Mouse (Mus musculus) MEL (cell line): ENCODE results near the gene Nucks1. TPM values are rescaled to one million over a fixed set of nuclear protein-coding genes. Genes with fewer than 3 reads are reported as not detected.
A peak's percentile ranks its signal among the peaks of the same experiment; 100 is the strongest.

Source experiments
- DNase-seq: peaks from one replicate; pipeline ENCODE4 v3.0.0; 2011; ENCODE audit warnings: low read depth, low spot score
- H3K27ac ChIP-seq: 2 replicates; pipeline ENCODE4 v1.5.1; 2012; ENCODE audit warnings: low read depth, mild to moderate bottlenecking, control low read depth, low read length, moderate library complexity; ENCODE audit not compliant: control insufficient read depth
- H3K27me3 ChIP-seq, 2 experiments: fragments of 150-350 bp in 1 of 2; sonication (generic) in 1 of 2; 2 replicates each; pipeline ENCODE4 v1.6.1; 2012; ENCODE audit warnings: low read length in 2 of 2, mild to moderate bottlenecking in 2 of 2, improper control_type of control experiment in 1 of 2, moderate library complexity in 1 of 2; ENCODE audit not compliant: insufficient read depth in 2 of 2, control insufficient read depth in 1 of 2
- H3K36me3 ChIP-seq, 2 experiments: 2 replicates each; pipeline ENCODE4 v1.6.1; 2012 to 2014; ENCODE audit warnings: low read length in 2 of 2, improper control_type of control experiment in 1 of 2, inconsistent platforms in 1 of 2, mild to moderate bottlenecking in 1 of 2; ENCODE audit not compliant: insufficient read depth in 2 of 2, control insufficient read depth in 1 of 2
- H3K4me1 ChIP-seq, 2 experiments: fragments of 150-350 bp in 1 of 2; sonication (generic) in 1 of 2; 2 replicates each; pipeline ENCODE4 v1.6.1; 2012; ENCODE audit warnings: low read length in 2 of 2, improper control_type of control experiment in 1 of 2, mild to moderate bottlenecking in 1 of 2; ENCODE audit not compliant: insufficient read depth in 2 of 2, control insufficient read depth in 1 of 2
- H3K4me3 ChIP-seq, 2 experiments: fragments of 150-350 bp in 1 of 2; sonication (generic) in 1 of 2; 2 replicates each; pipeline ENCODE4 v1.5.1; 2012; ENCODE audit warnings: low read depth in 2 of 2, low read length in 2 of 2, mild to moderate bottlenecking in 2 of 2, moderate library complexity in 2 of 2, control low read depth in 1 of 2, improper control_type of control experiment in 1 of 2; ENCODE audit not compliant: control insufficient read depth in 1 of 2, insufficient read depth in 1 of 2
- H3K79me2 ChIP-seq: 2 replicates; pipeline ENCODE4 v1.6.1; 2012; ENCODE audit warnings: mild to moderate bottlenecking, low read length, moderate library complexity; ENCODE audit not compliant: control insufficient read depth, poor library complexity, insufficient read depth
- H3K9ac ChIP-seq: 2 replicates; pipeline ENCODE4 v1.6.1; 2012; ENCODE audit warnings: low read depth, mild to moderate bottlenecking, control low read depth, low read length, moderate library complexity; ENCODE audit not compliant: control insufficient read depth, poor library complexity, severe bottlenecking
- H3K9me3 ChIP-seq: fragments of 150-350 bp; sonication (generic); replicated peaks from 2 replicates; pipeline ENCODE4 v1.6.1; 2012; ENCODE audit warnings: mild to moderate bottlenecking, low read length, improper control_type of control experiment, moderate library complexity; ENCODE audit not compliant: insufficient read depth
- CHD1 ChIP-seq: IDR thresholded peaks from 2 replicates; pipeline ENCODE4 v1.6.1; 2012; ENCODE audit warnings: low read depth, mild to moderate bottlenecking, inconsistent platforms, low read length, improper control_type of control experiment
- CHD2 ChIP-seq: IDR thresholded peaks from 2 replicates; pipeline ENCODE4 v1.6.1; 2011; ENCODE audit warnings: low read length, improper control_type of control experiment
- CTCF ChIP-seq, 3 experiments: IDR thresholded peaks in 2 of 3; conservative IDR thresholded peaks in 1 of 3; 2 replicates each; pipeline ENCODE4 v1.5.1; 2011 to 2012; ENCODE audit warnings: low read length in 3 of 3, low read depth in 2 of 3, mild to moderate bottlenecking in 2 of 3, improper control_type of control experiment in 1 of 3, inconsistent platforms in 1 of 3, mixed read lengths in 1 of 3, moderate library complexity in 1 of 3; ENCODE audit not compliant: control insufficient read depth in 1 of 3, insufficient read depth in 1 of 3, poor library complexity in 1 of 3, severe bottlenecking in 1 of 3
- ELF1 ChIP-seq: IDR thresholded peaks from 2 replicates; pipeline ENCODE4 v1.6.1; 2014; ENCODE audit warnings: low read depth, mild to moderate bottlenecking, inconsistent platforms, low read length, improper control_type of control experiment, moderate library complexity
- EP300 ChIP-seq, 2 experiments: IDR thresholded peaks; 2 replicates each; pipeline ENCODE4 v1.6.1; 2011; ENCODE audit warnings: improper control_type of control experiment in 2 of 2, low read length in 2 of 2, low read depth in 1 of 2, mild to moderate bottlenecking in 1 of 2
- GATA1 ChIP-seq: IDR thresholded peaks from 2 replicates; pipeline ENCODE4 v1.6.1; 2011; ENCODE audit warnings: low read depth, low read length, improper control_type of control experiment
- JUND ChIP-seq: IDR thresholded peaks from 2 replicates; pipeline ENCODE4 v1.6.1; 2011; ENCODE audit warnings: low read depth, mild to moderate bottlenecking, improper control_type of control experiment, low read length
- KAT2A ChIP-seq: conservative IDR thresholded peaks from 2 replicates; pipeline ENCODE4 v1.6.1; 2012; ENCODE audit warnings: low read depth, low read length, improper control_type of control experiment, inconsistent platforms
- MAX ChIP-seq: IDR thresholded peaks from 2 replicates; pipeline ENCODE4 v1.6.1; 2011; ENCODE audit warnings: low read length, improper control_type of control experiment
- MAZ ChIP-seq: IDR thresholded peaks from 2 replicates; pipeline ENCODE4 v1.6.1; 2012; ENCODE audit warnings: low read depth, mild to moderate bottlenecking, inconsistent platforms, low read length, improper control_type of control experiment
- MEF2A ChIP-seq: IDR thresholded peaks from 2 replicates; pipeline ENCODE4 v1.6.1; 2014; ENCODE audit warnings: low read depth, mild to moderate bottlenecking, inconsistent platforms, low read length, improper control_type of control experiment; ENCODE audit not compliant: poor library complexity, insufficient replicate concordance, severe bottlenecking; ENCODE audit errors: extremely low read depth
- NELFE ChIP-seq: IDR thresholded peaks from 2 replicates; pipeline ENCODE4 v1.6.1; 2011; ENCODE audit warnings: low read depth, low read length, improper control_type of control experiment
- NRF1 ChIP-seq: IDR thresholded peaks from 2 replicates; pipeline ENCODE4 v1.6.1; 2014; ENCODE audit warnings: low read depth, mild to moderate bottlenecking, inconsistent platforms, low read length, improper control_type of control experiment, moderate library complexity; ENCODE audit not compliant: poor library complexity, insufficient read depth, severe bottlenecking
- RAD21 ChIP-seq: IDR thresholded peaks from 2 replicates; pipeline ENCODE4 v1.6.1; 2011; ENCODE audit warnings: mild to moderate bottlenecking, low read depth, low read length, improper control_type of control experiment
- RCOR1 ChIP-seq: IDR thresholded peaks from 2 replicates; pipeline ENCODE4 v1.6.1; 2012; ENCODE audit warnings: low read depth, mild to moderate bottlenecking, inconsistent platforms, low read length, improper control_type of control experiment
- SIN3A ChIP-seq: IDR thresholded peaks from 2 replicates; pipeline ENCODE4 v1.6.1; 2012; ENCODE audit warnings: low read length, improper control_type of control experiment, inconsistent platforms
- SMC3 ChIP-seq: IDR thresholded peaks from 2 replicates; pipeline ENCODE4 v1.6.1; 2011; ENCODE audit warnings: low read depth, low read length, improper control_type of control experiment
- TBP ChIP-seq: IDR thresholded peaks from 2 replicates; pipeline ENCODE4 v1.8.0; 2011; ENCODE audit warnings: low read depth, low read length, improper control_type of control experiment
- TCF12 ChIP-seq: IDR thresholded peaks from 2 replicates; pipeline ENCODE4 v1.6.1; 2014; ENCODE audit warnings: low read depth, mild to moderate bottlenecking, inconsistent platforms, low read length, improper control_type of control experiment, moderate library complexity
- polyA plus RNA-seq, 2 experiments: library from polyadenylated mRNA; stranded (reverse) in 1 of 2; unstranded in 1 of 2; fragments of >175 nt in 1 of 2; fragments of >200 nt in 1 of 2; gene quantifications; 2 replicates each; pipeline versions ENCODE4 v1.2.1 to v1.2.4; 2012; ENCODE audit warnings: low replicate concordance in 2 of 2, low read depth in 1 of 2; ENCODE audit not compliant: insufficient read length in 2 of 2, insufficient read depth in 1 of 2, missing spikeins in 1 of 2
- total RNA-seq: library from RNA; depleted of rRNA; stranded (reverse); fragments of 300-350 nt; gene quantifications from 2 replicates; pipeline ENCODE4 v1.2.3, GENCODE M21; 2012

The Nucks1 gene
- total and polyA plus RNA-seq, 3 experiments, result 53.7 to 113 (median 84.0) TPM

- TF ChIP-seq MAZ, result peak; percentile 88
- no peak for TF ChIP-seq CTCF (IDR thresholded peaks at IDR 0.05 in 2 of 3, conservative IDR thresholded peaks at IDR 0.05 in 1 of 3; ENCODE audit: control insufficient read depth in 1 of 3, insufficient read depth in 1 of 3, low read depth in 2 of 3, low read length in 3 of 3, poor library complexity in 1 of 3, severe bottlenecking in 1 of 3)
- peak; percentile 49; the same call in 1 of the 2 replicates for TF ChIP-seq CHD2
- TF ChIP-seq, all 39 proteins: peak for 14
These were observed 55.5 kb downstream of the Nucks1 start (continued) for GRCm38 (mm10) chr1:131965818-131966217.

GRCm38 (mm10) chr1:131967336-131967735, 57.0 kb downstream of the Nucks1 start:
- Histone ChIP-seq H3K4me1 (peaks cover 24 to 29% of the 10 kb centered on the region in 2 experiments), H3K27me3 (no peaks in the 10 kb centered on the region)

GRCm38 (mm10) chr1:131968556-131968955, 58.2 kb downstream of the Nucks1 start:
- H3K9ac ChIP-seq, result no peak overlapping the region
- H3K4me3 ChIP-seq, result no peak overlapping the region
- H3K27me3 ChIP-seq, result no peaks in the 10 kb centered on the region
- H3K79me2 ChIP-seq, result peaks cover 91% of the 10 kb centered on the region
- no peak for DNase-seq
- H3K9me3 ChIP-seq, result no peaks in the 10 kb centered on the region
- peaks cover 7 to 36% of the 10 kb centered on the region in 2 experiments; a peak in 3 of 4 replicates for H3K36me3 ChIP-seq
- peaks cover 24 to 29% of the 10 kb centered on the region in 2 experiments for H3K4me1 ChIP-seq
- H3K27ac ChIP-seq, result no peak overlapping the region
- no peak for TF ChIP-seq RAD21
- TF ChIP-seq CHD1, result no peak
- no peak for TF ChIP-seq TBP
- no peak for TF ChIP-seq RCOR1
- no peak for TF ChIP-seq MAX

More at GRCm38 (mm10) chr1:131967336-131967735, 57.0 kb downstream of the Nucks1 start:
- peak overlapping the region; percentile 77; the same call in 1 of the 2 replicates for H3K27ac ChIP-seq
- peak; percentile 34 for DNase-seq
- no peaks in the 10 kb centered on the region for H3K9me3 ChIP-seq
- peak in 1 of 2 experiments; percentile 20; a peak in 1 of 4 replicates for TF ChIP-seq EP300 (IDR thresholded peaks at IDR 0.05; ENCODE audit: low read depth in 1 of 2, low read length in 2 of 2)
- TF ChIP-seq NRF1, result no peak
- TF ChIP-seq CTCF (IDR thresholded peaks at IDR 0.05 in 2 of 3, conservative IDR thresholded peaks at IDR 0.05 in 1 of 3; ENCODE audit: control insufficient read depth in 1 of 3, insufficient read depth in 1 of 3, low read depth in 2 of 3, low read length in 3 of 3, poor library complexity in 1 of 3, severe bottlenecking in 1 of 3), result no peak
- no peak for TF ChIP-seq NELFE
- TF ChIP-seq KAT2A, result no peak
- no peak for TF ChIP-seq RCOR1
- no peak for TF ChIP-seq GATA1
- no peak for TF ChIP-seq MEF2A
- no peak for TF ChIP-seq TCF12
- no peak for TF ChIP-seq JUND
- TF ChIP-seq SIN3A, result 0 out of 2 replicates have a peak, but pooled peaks have one; percentile 23
- no peak for TF ChIP-seq SMC3
- no peak for TF ChIP-seq ELF1
- H3K4me3 ChIP-seq, result peak overlapping the region in 1 of 2 experiments; percentile 11; a peak in 1 of 4 replicates
- H3K79me2 ChIP-seq, result peaks cover 87% of the 10 kb centered on the region
- peaks cover 7 to 36% of the 10 kb centered on the region in 2 experiments; a peak in 3 of 4 replicates for H3K36me3 ChIP-seq
- peak overlapping the region; percentile 53 for H3K9ac ChIP-seq
